Mouse (Mus musculus) heart, embryonic 11.5 days (tissue): ENCODE data around the gene Irf3. TPM values are rescaled to one million over a fixed set of nuclear protein-coding genes. Genes with fewer than 3 reads are reported as not detected.

Experiments
- ATAC-seq: fragments of 200-750 bp; cut with Nextera tagmentation; replicated peaks from 2 replicates; pipeline ENCODE4 v1.8.0; 2017; ENCODE audit warnings: moderate library complexity; ENCODE audit not compliant: insufficient number of reproducible peaks, low FRiP score, low TSS enrichment
- H3K27ac ChIP-seq: fragments of 300-500 bp; sonication (generic); 2 replicates; pipeline ENCODE4 v1.5.1; 2014; ENCODE audit warnings: mild to moderate bottlenecking, low read depth, low read length
- H3K27me3 ChIP-seq: fragments of 300-500 bp; sonication (generic); 2 replicates; pipeline ENCODE4 v1.6.1; 2014; ENCODE audit warnings: mild to moderate bottlenecking, low read length, mixed read lengths; ENCODE audit not compliant: control insufficient read depth, insufficient read depth
- H3K36me3 ChIP-seq: fragments of 300-500 bp; sonication (generic); 2 replicates; pipeline ENCODE4 v1.6.1; 2014; ENCODE audit warnings: mild to moderate bottlenecking, low read length, moderate library complexity, mixed read lengths; ENCODE audit not compliant: control insufficient read depth, insufficient read depth
- H3K4me1 ChIP-seq: fragments of 300-500 bp; sonication (generic); 2 replicates; pipeline ENCODE4 v1.6.1; 2014; ENCODE audit warnings: low read length; ENCODE audit not compliant: control insufficient read depth, insufficient read depth
- H3K4me2 ChIP-seq: fragments of 300-500 bp; sonication (generic); 2 replicates; pipeline ENCODE4 v1.6.1; 2014; ENCODE audit warnings: mild to moderate bottlenecking, moderate library complexity
- H3K4me3 ChIP-seq: fragments of 300-500 bp; sonication (generic); 2 replicates; pipeline ENCODE4 v1.5.1; 2014; ENCODE audit warnings: low read depth, low read length
- H3K9ac ChIP-seq: fragments of 300-500 bp; sonication (generic); 2 replicates; pipeline ENCODE4 v1.6.1; 2014; ENCODE audit warnings: mild to moderate bottlenecking, low read depth, low read length, moderate library complexity
- H3K9me3 ChIP-seq: fragments of 300-500 bp; sonication (generic); replicated peaks from 2 replicates; pipeline ENCODE4 v1.6.1; 2016; ENCODE audit warnings: low read length; ENCODE audit not compliant: control insufficient read depth
- WGBS: fragments of 180-500 bp; shearing (Covaris S2); extraction: QIAGEN DNeasy Blood & Tissue Kit; methylation state at CpG from one replicate; pipeline ENCODE4 v1.1.7; 2014; ENCODE audit not compliant: insufficient replicate concordance; 5-methylcytosine and 5-hydroxymethylcytosine counted together
- polyA plus RNA-seq: library from polyadenylated mRNA; unstranded; fragments of >200 nt; fragmentation: Nextera tagmentation; extraction: Ambion mirVana; gene quantifications from 2 replicates; pipeline ENCODE4 v1.2.1, GENCODE M21; 2014

Gene Irf3
- polyA plus RNA-seq, 1 experiment from 2014 or later: 61.4 TPM

DNA sequence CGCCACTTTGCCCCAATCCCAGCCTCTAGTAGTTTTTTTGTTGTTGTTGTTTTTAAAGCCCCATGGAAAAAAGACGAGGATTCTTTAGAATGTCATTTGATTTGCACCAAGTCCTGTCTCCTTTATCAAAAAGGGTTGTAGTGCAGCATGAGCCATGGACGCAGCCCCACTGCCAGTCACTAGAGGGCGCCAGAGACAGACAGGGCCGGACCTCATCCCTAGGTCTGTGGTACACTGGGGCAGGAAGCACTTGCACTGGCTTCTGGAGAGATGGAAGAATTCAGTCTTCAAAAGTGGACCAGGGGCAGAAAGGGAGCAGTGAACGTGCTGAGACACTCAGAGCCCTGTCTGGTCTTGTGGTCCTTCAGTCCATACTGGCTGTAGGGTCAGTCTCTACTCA is 14.4 kb upstream of the Irf3 start:
- peaks cover 41% of the 10 kb centered on the region for H3K36me3 ChIP-seq
- no peak for ATAC-seq

DNA sequence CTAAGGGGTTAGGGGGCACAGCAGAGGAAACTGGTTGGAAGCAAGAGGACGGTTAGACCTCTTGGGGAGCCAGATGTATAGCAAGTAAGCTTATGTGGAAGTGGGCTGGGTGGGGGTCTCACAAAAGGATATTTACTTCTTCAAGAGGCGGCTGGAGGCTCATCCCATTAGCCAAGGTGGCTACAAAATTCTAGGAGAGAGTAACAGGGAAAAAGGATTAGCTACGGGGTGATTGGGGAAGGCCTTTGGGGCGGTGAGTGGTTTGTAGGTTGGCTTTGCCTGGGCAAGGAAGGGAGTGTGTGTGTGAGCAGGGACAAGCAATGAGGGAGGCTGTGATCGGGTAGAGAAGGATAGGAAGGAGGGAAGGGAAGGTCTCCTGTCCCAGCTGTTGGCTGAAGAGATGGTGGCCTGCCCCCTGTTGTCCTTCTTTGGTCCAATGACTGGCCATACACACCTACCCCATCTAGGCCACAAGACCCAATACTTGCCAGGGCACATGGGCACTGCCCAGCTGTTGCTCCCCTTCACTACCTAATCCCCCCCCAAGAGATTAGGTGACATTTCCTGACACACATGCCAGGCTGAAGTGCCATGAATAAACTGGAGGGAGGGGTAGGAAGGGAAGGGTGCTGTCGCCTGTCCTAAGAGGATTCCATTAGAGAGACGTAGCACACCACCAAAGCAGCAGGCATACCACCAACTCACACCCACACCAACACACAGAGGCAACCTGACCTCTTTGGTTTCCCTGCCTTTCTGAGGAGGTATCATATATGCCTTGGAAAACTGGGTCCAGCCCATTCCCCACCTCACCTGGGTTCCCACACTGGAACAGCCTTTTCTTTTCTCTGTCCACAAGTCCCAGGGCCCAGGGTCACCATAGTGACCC is 13.3 kb upstream of the Irf3 start:
- no peak for ATAC-seq
- Histone ChIP-seq H3K9me3 (no peaks in the 10 kb centered on the region), H3K36me3 (peaks cover 31% of the 10 kb centered on the region), H3K27ac (no peak overlapping the region), H3K4me2 (peak overlapping the region; percentile 76), H3K4me1 (peaks cover 19% of the 10 kb centered on the region), H3K9ac (peak overlapping the region; percentile 39; the same call in 1 of the 2 replicates), H3K27me3 (no peaks in the 10 kb centered on the region), H3K4me3 (peak overlapping the region; percentile 100; the same call in 1 of the 2 replicates)
- WGBS: 81% methylated on average over 7 of the region's 7 CpGs

More for the DNA sequence above, 14.4 kb upstream of the Irf3 start:
- H3K4me2 ChIP-seq: peak overlapping the region; percentile 14; the same call in 1 of the 2 replicates
- no peak overlapping the region for H3K9ac ChIP-seq
- H3K27me3 ChIP-seq: no peaks in the 10 kb centered on the region
- no peak overlapping the region for H3K27ac ChIP-seq
- H3K9me3 ChIP-seq: no peaks in the 10 kb centered on the region
- H3K4me1 ChIP-seq: peaks cover 14% of the 10 kb centered on the region
- H3K4me3 ChIP-seq: no peak overlapping the region
- WGBS: 38% methylated on average over 6 of the region's 6 CpGs

DNA sequence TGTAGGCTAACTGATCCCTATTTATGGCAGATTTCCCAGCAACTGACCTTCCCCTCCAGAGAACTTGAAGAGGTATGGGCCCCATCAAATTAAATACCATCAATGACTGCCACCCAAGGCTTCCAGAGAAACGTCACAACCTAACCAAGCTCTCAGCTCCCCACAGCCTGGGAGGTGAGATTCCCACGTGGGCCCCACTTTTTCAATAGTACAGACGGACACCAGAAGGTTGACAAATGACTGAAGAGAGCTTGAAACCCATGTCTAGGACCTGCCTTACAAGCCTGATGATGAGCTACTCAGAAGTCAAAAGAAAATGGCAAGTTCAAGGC is 12.6 kb upstream of the Irf3 start:
- peak overlapping the region; percentile 100 for H3K4me3 ChIP-seq
- no peak overlapping the region for H3K9ac ChIP-seq
- H3K36me3 ChIP-seq: peaks cover 25% of the 10 kb centered on the region
- H3K27ac ChIP-seq: no peak overlapping the region
- no peak for ATAC-seq
- WGBS: 33% methylated on average over 3 of the region's 3 CpGs
- peaks cover 19% of the 10 kb centered on the region for H3K4me1 ChIP-seq
- peak overlapping the region; percentile 76 for H3K4me2 ChIP-seq
- H3K27me3 ChIP-seq: no peaks in the 10 kb centered on the region
- no peaks in the 10 kb centered on the region for H3K9me3 ChIP-seq

DNA sequence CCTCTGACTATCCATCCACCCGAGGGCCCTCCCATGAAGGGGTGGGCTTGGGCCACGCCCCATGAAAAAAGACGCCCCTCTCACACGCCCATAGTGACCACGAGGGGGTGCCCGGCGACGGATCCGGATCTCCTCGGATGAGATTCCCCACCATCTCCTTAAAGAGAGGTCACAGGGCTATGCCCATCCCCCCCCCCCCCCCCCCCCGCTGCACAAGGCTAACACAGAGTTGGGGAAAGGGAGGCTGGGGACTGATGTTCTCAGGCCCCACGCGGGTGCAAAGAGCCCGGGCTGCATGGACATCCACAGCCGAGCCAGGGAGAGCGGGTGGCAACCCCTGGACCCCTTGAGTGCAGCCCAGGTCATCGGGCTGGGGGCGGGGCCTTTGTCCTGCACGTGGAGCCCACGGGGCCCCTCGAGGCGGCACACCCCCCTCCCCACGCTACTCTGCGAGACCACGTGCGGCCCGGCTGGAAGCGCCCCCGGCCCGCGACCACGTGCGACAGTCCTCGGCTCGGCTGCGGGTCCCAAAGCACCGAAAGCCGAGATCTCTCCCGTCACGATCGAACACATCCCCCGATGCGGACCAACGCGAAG is 11.8 kb upstream of the Irf3 start:
- Histone ChIP-seq H3K27ac (peak overlapping the region; percentile 96), H3K4me3 (peak overlapping the region; percentile 100), H3K27me3 (no peaks in the 10 kb centered on the region), H3K36me3 (peaks cover 16% of the 10 kb centered on the region), H3K9ac (peak overlapping the region; percentile 100), H3K9me3 (no peaks in the 10 kb centered on the region), H3K4me1 (peaks cover 19% of the 10 kb centered on the region), H3K4me2 (peak overlapping the region; percentile 76)
- under 1% methylated on average over 42 of the region's 45 CpGs for WGBS
- ATAC-seq: peak; percentile 15

DNA sequence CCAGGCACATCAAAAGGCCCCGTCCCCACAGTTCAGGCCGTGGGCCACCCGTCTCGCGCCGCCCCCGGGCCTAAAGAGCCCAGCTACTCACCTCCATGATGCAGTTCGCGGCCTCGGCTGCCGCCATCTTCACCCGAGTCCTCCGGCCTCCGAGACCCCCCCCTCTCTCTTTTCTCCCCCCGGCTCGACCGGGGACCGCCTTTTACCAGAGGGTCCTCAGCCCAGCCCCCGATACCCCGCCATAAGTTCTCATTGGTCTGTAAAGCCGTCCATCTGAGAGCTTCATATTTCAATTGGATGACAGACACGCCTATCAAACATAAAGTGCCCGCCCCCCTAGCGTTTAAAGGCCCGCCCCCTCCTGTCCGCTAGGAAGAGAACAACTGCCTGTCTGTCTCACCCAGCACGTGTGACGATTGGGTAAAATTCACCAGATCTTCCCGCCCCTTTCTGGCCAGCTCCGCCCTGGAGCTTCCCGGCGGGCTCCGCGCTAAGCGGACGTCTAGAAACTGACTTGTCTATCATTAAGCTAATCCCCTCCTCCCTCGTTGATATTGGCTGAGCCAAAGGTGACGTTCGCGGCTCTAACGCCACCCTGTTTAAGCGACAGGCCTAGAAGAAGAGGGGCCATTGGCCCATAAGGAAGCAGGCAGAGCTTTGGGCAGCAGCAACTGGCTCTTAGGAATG is 11.1 kb upstream of the Irf3 start, which contains the start of gene Prmt1:
Prmt1 (minus strand) TSS at position 377 of the 687 bp plus-strand sequence.
- H3K27me3 ChIP-seq: no peaks in the 10 kb centered on the region
- H3K4me3 ChIP-seq: peak within 1 kb of the TSS; percentile 100
- no peaks in the 10 kb centered on the region for H3K9me3 ChIP-seq
- H3K36me3 ChIP-seq: peaks cover 13% of the 10 kb centered on the region
- peak within 1 kb of the TSS; percentile 100 for H3K9ac ChIP-seq
- peak; percentile 93 for ATAC-seq
- peak within 1 kb of the TSS; percentile 96 for H3K27ac ChIP-seq
- H3K4me1 ChIP-seq: peaks cover 19% of the 10 kb centered on the region
- under 1% methylated on average over 42 of the region's 42 CpGs for WGBS
- H3K4me2 ChIP-seq: peak within 1 kb of the TSS; percentile 83

DNA sequence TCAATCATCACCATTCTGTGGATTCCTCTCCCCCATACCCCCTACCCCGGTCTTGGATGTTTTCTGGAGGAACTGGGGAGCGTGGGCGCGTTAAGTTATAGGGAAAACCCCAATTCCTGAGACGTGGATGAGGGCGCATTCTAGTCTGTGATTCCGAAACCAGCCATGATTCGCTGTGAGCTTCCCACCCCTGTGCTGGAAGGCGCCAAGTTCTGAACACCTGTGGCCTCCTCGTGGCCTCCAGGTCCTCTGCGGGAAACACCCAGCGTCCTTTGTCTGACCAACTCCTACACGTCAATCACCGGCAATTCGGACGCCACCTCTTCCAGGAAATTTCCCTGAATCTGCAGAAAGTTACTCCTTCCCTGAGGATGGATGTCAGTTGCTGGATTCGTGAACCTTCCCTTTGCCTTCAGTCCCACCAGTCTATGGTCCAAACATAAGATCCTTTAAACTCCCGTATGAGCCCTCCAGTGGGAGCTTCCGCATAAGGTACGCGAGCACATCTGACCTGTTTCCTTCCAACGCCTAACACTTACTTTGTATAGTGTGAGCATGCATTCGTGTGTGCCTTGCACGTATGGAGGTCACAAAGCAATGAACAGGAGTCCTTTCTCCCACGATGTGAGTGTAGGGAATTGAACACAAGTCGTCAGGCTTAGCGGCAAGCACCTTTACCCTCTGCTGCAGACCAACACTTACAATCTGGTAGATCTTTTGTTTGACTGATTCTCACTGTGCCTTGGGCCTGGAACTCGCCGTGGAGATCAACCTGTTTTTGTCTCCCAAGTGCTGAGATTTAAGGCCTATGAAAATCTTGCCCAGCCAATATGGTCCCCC is 10.3 kb upstream of the Irf3 start:
- under 1% methylated on average over 29 of the region's 29 CpGs for WGBS
- Histone ChIP-seq H3K27me3 (no peaks in the 10 kb centered on the region), H3K27ac (peak overlapping the region; percentile 90), H3K36me3 (peaks cover 13% of the 10 kb centered on the region), H3K4me1 (peaks cover 19% of the 10 kb centered on the region), H3K9ac (peak overlapping the region; percentile 90), H3K4me3 (peak overlapping the region; percentile 100), H3K9me3 (no peaks in the 10 kb centered on the region), H3K4me2 (peak overlapping the region; percentile 83)
- peak; percentile 19; the same call in 1 of the 2 replicates for ATAC-seq

DNA sequence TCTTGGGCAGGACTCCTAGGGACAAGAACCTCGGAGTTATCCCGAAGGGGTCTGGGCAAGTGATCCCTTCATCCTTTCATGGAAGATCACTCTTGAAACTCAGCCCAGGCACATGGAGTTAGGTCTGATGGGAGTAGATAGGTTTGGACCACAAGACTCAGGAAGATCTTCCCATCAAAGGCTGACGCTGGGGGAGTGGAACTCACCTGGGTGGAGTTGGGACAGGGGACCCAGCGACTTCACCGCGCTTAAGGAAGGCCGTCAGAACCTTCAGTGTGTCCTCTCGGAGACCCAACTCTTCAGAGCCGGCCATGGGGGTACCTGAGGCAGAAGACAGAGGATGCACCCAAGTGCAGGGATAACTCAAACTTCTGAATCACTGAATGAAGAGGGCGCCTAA is 776 bp upstream of the Irf3 start:
- H3K9ac ChIP-seq: peak overlapping the region; percentile 89
- peak overlapping the region; percentile 86 for H3K27ac ChIP-seq
- no peaks in the 10 kb centered on the region for H3K9me3 ChIP-seq
- ATAC-seq: no peak
- no peaks in the 10 kb centered on the region for H3K27me3 ChIP-seq
- peaks cover 25% of the 10 kb centered on the region for H3K4me1 ChIP-seq
- peak overlapping the region; percentile 97 for H3K4me2 ChIP-seq
- peak overlapping the region; percentile 71 for H3K4me3 ChIP-seq
- peaks cover 33% of the 10 kb centered on the region for H3K36me3 ChIP-seq
- 18% methylated on average over 10 of the region's 10 CpGs for WGBS
